Mouse (Mus musculus): ENCODE measurements around the gene Ppt2. TPM values are rescaled to one million over a fixed set of nuclear protein-coding genes. Genes with fewer than 3 reads are reported as not detected.

Ppt2 gene
- total and polyA plus RNA-seq, 2 experiments from 2014 or later, result 20.2 to 27.2 TPM

GRCm38 (mm10) chr17:34603375-34604060, 24.8 kb downstream of the Ppt2 start, which contains the start of gene Rnf5:
Gene Rnf5 (minus strand): TSS chr17:34603690.
- TF ChIP-seq CTCF (IDR thresholded peaks at IDR 0.05; ENCODE audit: low read depth), result no peak
- Histone ChIP-seq H3K9me3 (ENCODE audit: low read length) (no peaks in the 10 kb centered on the region), H3K9ac (peak within 1 kb of the TSS; percentile 81), H3K36me3 (ENCODE audit: insufficient read depth) (peaks cover 11% of the 10 kb centered on the region), H3K4me1 (ENCODE audit: insufficient read depth) (peaks cover 18% of the 10 kb centered on the region), H3K4me2 (ENCODE audit: low read depth) (peak within 1 kb of the TSS; percentile 97), H3K27me3 (ENCODE audit: insufficient read depth, low read length) (no peaks in the 10 kb centered on the region), H3K4me3 (ENCODE audit: low read depth, low read length) (peak within 1 kb of the TSS; percentile 85), H3K27ac (ENCODE audit: low read depth, low read length) (peak within 1 kb of the TSS; percentile 89)
- ATAC-seq, result peak; percentile 94
- DNase-seq, result peak; percentile 100
- under 1% methylated on average over 30 of the region's 30 CpGs for whole genome bisulfite sequencing

- H3K4me3 ChIP-seq (ENCODE audit: low read depth, low read length), result no peak overlapping the region
- H3K36me3 ChIP-seq (ENCODE audit: insufficient read depth), result peaks cover 11% of the 10 kb centered on the region
- no peaks in the 10 kb centered on the region for H3K27me3 ChIP-seq (ENCODE audit: insufficient read depth, low read length)
- WGBS, result 87% methylated on average over 12 of the region's 12 CpGs
- peaks cover 16% of the 10 kb centered on the region for H3K4me1 ChIP-seq (ENCODE audit: insufficient read depth)
- H3K9ac ChIP-seq, result no peak overlapping the region
- peak overlapping the region; percentile 86; the same call in 1 of the 2 replicates for H3K4me2 ChIP-seq (ENCODE audit: low read depth)
- H3K27ac ChIP-seq (ENCODE audit: low read depth, low read length), result no peak overlapping the region
- no peaks in the 10 kb centered on the region for H3K9me3 ChIP-seq (ENCODE audit: low read length)
- ATAC-seq (no peak), DNase-seq (no peak)
- TF ChIP-seq CTCF (IDR thresholded peaks at IDR 0.05; ENCODE audit: low read depth), result no peak
Observed at GRCm38 (mm10) chr17:34601796-34602195, 26.5 kb downstream of the Ppt2 start.

GRCm38 (mm10) chr17:34599891-34600290, 28.4 kb downstream of the Ppt2 start:
- peaks cover 24% of the 10 kb centered on the region for H3K36me3 ChIP-seq (ENCODE audit: insufficient read depth)
- 78% methylated on average over 9 of the region's 9 CpGs for WGBS
- H3K9me3 ChIP-seq (ENCODE audit: low read length), result no peaks in the 10 kb centered on the region
- DNase-seq (no peak), ATAC-seq (no peak)
- H3K4me1 ChIP-seq (ENCODE audit: insufficient read depth), result peaks cover 8% of the 10 kb centered on the region
- H3K27me3 ChIP-seq (ENCODE audit: insufficient read depth, low read length), result no peaks in the 10 kb centered on the region
- no peak overlapping the region for H3K4me2 ChIP-seq (ENCODE audit: low read depth)
- H3K9ac ChIP-seq, result no peak overlapping the region
- H3K27ac ChIP-seq (ENCODE audit: low read depth, low read length), result no peak overlapping the region
- no peak overlapping the region for H3K4me3 ChIP-seq (ENCODE audit: low read depth, low read length)
- no peak for TF ChIP-seq CTCF (IDR thresholded peaks at IDR 0.05; ENCODE audit: low read depth)

- no peak for TF ChIP-seq CTCF (IDR thresholded peaks at IDR 0.05; ENCODE audit: low read depth)
- H3K9me3 ChIP-seq (ENCODE audit: low read length), result no peaks in the 10 kb centered on the region
- peaks cover 29% of the 10 kb centered on the region for H3K36me3 ChIP-seq (ENCODE audit: insufficient read depth)
- no peak for ATAC-seq
- H3K4me1 ChIP-seq (ENCODE audit: insufficient read depth), result peaks cover 5% of the 10 kb centered on the region; the same call in 1 of the 2 replicates
- no peak within 1 kb of the TSS for H3K4me3 ChIP-seq (ENCODE audit: low read depth, low read length)
- no peak within 1 kb of the TSS for H3K27ac ChIP-seq (ENCODE audit: low read depth, low read length)
- no peak for DNase-seq
- H3K4me2 ChIP-seq (ENCODE audit: low read depth), result no peak within 1 kb of the TSS
- WGBS, result 21% methylated on average over 6 of the region's 6 CpGs
- no peaks in the 10 kb centered on the region for H3K27me3 ChIP-seq (ENCODE audit: insufficient read depth, low read length)
- no peak within 1 kb of the TSS for H3K9ac ChIP-seq
Observed at GRCm38 (mm10) chr17:34597566-34598095, 30.7 kb downstream of the Ppt2 start, which contains the start of gene Ager. Gene Ager (plus strand): TSS chr17:34597862.

- Histone ChIP-seq H3K9me3 (ENCODE audit: low read length) (no peaks in the 10 kb centered on the region), H3K4me2 (ENCODE audit: low read depth) (no peak overlapping the region), H3K36me3 (ENCODE audit: insufficient read depth) (peaks cover 29% of the 10 kb centered on the region), H3K4me3 (ENCODE audit: low read depth, low read length) (no peak overlapping the region), H3K27ac (ENCODE audit: low read depth, low read length) (no peak overlapping the region), H3K4me1 (ENCODE audit: insufficient read depth) (peaks cover 5% of the 10 kb centered on the region), H3K27me3 (ENCODE audit: insufficient read depth, low read length) (no peaks in the 10 kb centered on the region), H3K9ac (no peak overlapping the region)
- WGBS, result 78% methylated on average over 8 of the region's 8 CpGs
- ATAC-seq (no peak), DNase-seq (no peak)
- TF ChIP-seq CTCF (IDR thresholded peaks at IDR 0.05; ENCODE audit: low read depth), result no peak
Observed at GRCm38 (mm10) chr17:34596098-34596497, 32.2 kb downstream of the Ppt2 start.

- no peak for ATAC-seq
- DNase-seq, result no peak
- H3K9me3 ChIP-seq (ENCODE audit: low read length), result no peaks in the 10 kb centered on the region
- H3K27me3 ChIP-seq (ENCODE audit: insufficient read depth, low read length), result no peaks in the 10 kb centered on the region
- 0 out of 2 replicates have a peak, but pooled peaks have one; percentile 3 for TF ChIP-seq CTCF (IDR thresholded peaks at IDR 0.05; ENCODE audit: low read depth)
- H3K4me3 ChIP-seq (ENCODE audit: low read depth, low read length), result peak overlapping the region; percentile 89
- peak overlapping the region; percentile 93 for H3K4me2 ChIP-seq (ENCODE audit: low read depth)
- H3K27ac ChIP-seq (ENCODE audit: low read depth, low read length), result peak overlapping the region; percentile 97; the same call in 1 of the 2 replicates
- 51% methylated on average over 34 of the region's 34 CpGs for WGBS
- H3K4me1 ChIP-seq (ENCODE audit: insufficient read depth), result peaks cover 8% of the 10 kb centered on the region
- peak overlapping the region; percentile 94 for H3K9ac ChIP-seq
- H3K36me3 ChIP-seq (ENCODE audit: insufficient read depth), result peaks cover 17% of the 10 kb centered on the region
Observed at GRCm38 (mm10) chr17:34593752-34594525, 34.4 kb downstream of the Ppt2 start.
